Mouse (Mus musculus): ENCODE data around the gene Nwd2. TPM values are rescaled to one million over a fixed set of nuclear protein-coding genes. Genes with fewer than 3 reads are reported as not detected.

Gene Nwd2
- polyA plus RNA-seq, 1 experiment = 18.4 TPM

GRCm38 (mm10) chr5:63834435-63834834 lies 185.5 kb downstream of the Nwd2 start:
- TF ChIP-seq POLR2A (IDR thresholded peaks at IDR 0.05; ENCODE audit: extremely low read depth, insufficient read depth, low read length) (no peak), CTCF (IDR thresholded peaks at IDR 0.05; ENCODE audit: extremely low read depth, insufficient read depth, low read length) (no peak)
- Histone ChIP-seq H3K4me3 (ENCODE audit: insufficient read depth, low read length) (no peak overlapping the region), H3K4me1 (ENCODE audit: control insufficient read depth, insufficient read depth, low read length) (peaks cover 1% of the 10 kb centered on the region; the same call in 1 of the 2 replicates), H3K27ac (ENCODE audit: insufficient read depth, low read length) (no peak overlapping the region)

DNA sequence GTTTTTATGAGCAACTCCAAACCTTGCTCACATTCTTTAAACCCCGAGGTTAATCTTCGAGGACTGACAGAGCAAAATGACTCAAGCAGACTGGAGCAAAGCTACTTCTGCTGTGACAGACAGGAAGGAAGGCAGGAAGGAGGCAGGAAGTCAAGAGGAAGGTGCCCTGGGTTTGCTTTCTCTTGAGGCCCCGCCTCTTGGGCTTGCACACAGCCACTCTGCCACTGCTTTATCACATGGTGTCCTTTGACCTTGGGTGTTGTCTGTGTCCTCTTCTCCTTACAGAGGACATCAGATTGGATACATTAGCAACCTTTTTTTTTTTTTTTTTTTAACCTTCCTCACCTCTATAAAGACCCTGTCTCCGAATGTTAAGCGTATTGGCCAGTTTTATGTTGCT lies 188.2 kb downstream of the Nwd2 start:
- no peak overlapping the region for H3K4me3 ChIP-seq (ENCODE audit: insufficient read depth, low read length)
- H3K27ac ChIP-seq (ENCODE audit: insufficient read depth, low read length) = no peak overlapping the region
- TF ChIP-seq POLR2A (IDR thresholded peaks at IDR 0.05; ENCODE audit: extremely low read depth, insufficient read depth, low read length) = no peak
- no peak for TF ChIP-seq CTCF (IDR thresholded peaks at IDR 0.05; ENCODE audit: extremely low read depth, insufficient read depth, low read length)
- peaks cover 1% of the 10 kb centered on the region; the same call in 1 of the 2 replicates for H3K4me1 ChIP-seq (ENCODE audit: control insufficient read depth, insufficient read depth, low read length)

DNA sequence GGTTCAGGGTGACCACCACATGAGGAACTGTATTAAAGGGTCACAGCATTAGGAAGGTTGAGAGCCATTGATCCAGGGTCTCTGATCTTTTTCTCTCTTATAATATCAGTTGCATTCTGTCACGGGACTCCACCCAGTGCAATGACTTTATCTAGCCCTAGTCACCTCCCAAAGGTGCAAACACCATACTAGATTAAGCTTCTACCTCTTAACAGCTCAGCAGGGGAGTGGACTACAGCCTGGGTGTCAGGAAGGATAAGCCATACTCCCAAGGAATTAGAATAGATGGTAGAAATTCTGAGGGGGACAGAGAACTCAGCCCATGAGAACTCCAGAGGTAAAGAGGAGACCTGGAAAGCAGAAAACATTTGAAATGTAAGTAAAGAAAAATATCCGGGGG lies 188.9 kb downstream of the Nwd2 start:
- TF ChIP-seq CTCF (IDR thresholded peaks at IDR 0.05; ENCODE audit: extremely low read depth, insufficient read depth, low read length) (no peak), POLR2A (IDR thresholded peaks at IDR 0.05; ENCODE audit: extremely low read depth, insufficient read depth, low read length) (no peak)
- Histone ChIP-seq H3K4me1 (ENCODE audit: control insufficient read depth, insufficient read depth, low read length) (peaks cover 1% of the 10 kb centered on the region; the same call in 1 of the 2 replicates), H3K4me3 (ENCODE audit: insufficient read depth, low read length) (no peak overlapping the region), H3K27ac (ENCODE audit: insufficient read depth, low read length) (no peak overlapping the region)

DNA sequence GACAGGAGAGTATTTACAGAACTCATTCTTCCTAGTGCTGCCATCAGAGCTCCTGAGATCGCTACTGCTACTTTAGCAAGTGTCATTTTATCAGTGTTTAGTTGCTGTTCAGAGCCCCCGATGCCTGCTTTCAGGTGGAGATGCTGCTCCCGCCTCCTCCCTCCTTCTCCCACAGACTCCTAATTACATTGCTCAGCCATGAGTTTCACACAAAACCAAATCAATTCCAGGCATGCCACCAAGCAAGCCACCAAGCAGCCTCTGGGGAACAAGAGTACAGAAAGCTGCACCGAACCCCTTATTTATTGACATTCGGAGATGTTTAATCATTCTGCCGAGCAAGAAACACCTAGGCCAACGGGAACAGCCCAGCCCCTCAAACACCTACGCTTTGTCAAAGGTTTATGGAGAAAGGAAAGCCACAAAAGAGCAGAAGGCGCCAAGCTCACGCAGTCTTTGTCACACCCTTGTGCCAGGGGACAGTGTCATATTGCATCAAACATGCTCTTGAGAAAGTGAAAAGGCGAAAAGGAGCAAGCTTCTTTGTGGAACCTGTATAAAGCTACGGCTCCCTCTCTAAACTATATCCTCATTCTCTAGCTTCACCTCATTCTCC lies 191.0 kb downstream of the Nwd2 start:
- TF ChIP-seq CTCF (IDR thresholded peaks at IDR 0.05; ENCODE audit: extremely low read depth, insufficient read depth, low read length) = no peak
- TF ChIP-seq POLR2A (IDR thresholded peaks at IDR 0.05; ENCODE audit: extremely low read depth, insufficient read depth, low read length) = no peak
- peaks cover 1% of the 10 kb centered on the region; the same call in 1 of the 2 replicates for H3K4me1 ChIP-seq (ENCODE audit: control insufficient read depth, insufficient read depth, low read length)
- H3K27ac ChIP-seq (ENCODE audit: insufficient read depth, low read length) = no peak overlapping the region
- H3K4me3 ChIP-seq (ENCODE audit: insufficient read depth, low read length) = no peak overlapping the region

DNA sequence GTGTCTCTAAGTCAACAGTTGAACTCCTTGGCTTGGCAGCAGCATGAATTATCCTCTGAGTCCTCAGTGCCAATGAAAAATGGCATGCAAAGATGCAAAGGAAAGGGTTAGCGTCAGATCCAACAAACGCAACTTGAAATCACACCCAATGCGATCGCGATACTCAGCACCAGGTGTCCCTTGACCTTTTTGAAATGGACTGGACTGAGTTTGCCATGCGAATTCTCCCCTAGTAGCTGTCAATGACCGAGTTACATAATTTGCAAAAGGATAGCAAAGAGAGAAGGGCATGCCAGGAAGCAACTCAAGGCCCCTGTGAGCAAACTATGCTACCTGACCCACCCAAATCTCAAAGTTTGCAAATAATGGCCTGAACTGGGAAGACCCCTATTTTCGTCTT lies 198.2 kb downstream of the Nwd2 start:
- H3K27ac ChIP-seq (ENCODE audit: insufficient read depth, low read length) = no peak overlapping the region
- no peak overlapping the region for H3K4me3 ChIP-seq (ENCODE audit: insufficient read depth, low read length)
- TF ChIP-seq POLR2A (IDR thresholded peaks at IDR 0.05; ENCODE audit: extremely low read depth, insufficient read depth, low read length) = no peak
- no peak for TF ChIP-seq CTCF (IDR thresholded peaks at IDR 0.05; ENCODE audit: extremely low read depth, insufficient read depth, low read length)
- H3K4me1 ChIP-seq (ENCODE audit: control insufficient read depth, insufficient read depth, low read length) = no peaks in the 10 kb centered on the region

- Histone ChIP-seq H3K4me1 (ENCODE audit: control insufficient read depth, insufficient read depth, low read length) (no peaks in the 10 kb centered on the region), H3K27ac (ENCODE audit: insufficient read depth, low read length) (no peak overlapping the region), H3K4me3 (ENCODE audit: insufficient read depth, low read length) (no peak overlapping the region)
- TF ChIP-seq CTCF (IDR thresholded peaks at IDR 0.05; ENCODE audit: extremely low read depth, insufficient read depth, low read length) = no peak
Observed at GRCm38 (mm10) chr5:63847541-63848226, 198.8 kb downstream of the Nwd2 start.

GRCm38 (mm10) chr5:63858901-63859300 lies 210.0 kb downstream of the Nwd2 start:
- H3K27ac ChIP-seq (ENCODE audit: insufficient read depth, low read length) = no peak overlapping the region
- no peak for TF ChIP-seq POLR2A (IDR thresholded peaks at IDR 0.05; ENCODE audit: extremely low read depth, insufficient read depth, low read length)
- H3K4me3 ChIP-seq (ENCODE audit: insufficient read depth, low read length) = no peak overlapping the region
- no peaks in the 10 kb centered on the region for H3K4me1 ChIP-seq (ENCODE audit: control insufficient read depth, insufficient read depth, low read length)

Other genes with a start within 250 kb of the Nwd2 start
- 7.0 and 7.1 TPM in 2 replicates for gene 0610040J01Rik, start 163.3 kb downstream of the Nwd2 start, polyA plus RNA-seq (2012; rRNA removed)

Data from cortical plate, adult 2 months (tissue).